Mouse (Mus musculus) embryonic fibroblast, embryonic 13.5 days (primary cell): ENCODE measurements around the gene Asxl2.

Experiments
- CTCF ChIP-seq: IDR thresholded peaks from 2 replicates; pipeline ENCODE4 v1.5.1; 2011; ENCODE audit warnings: mild to moderate bottlenecking, control low read depth, low read length, moderate library complexity, borderline replicate concordance; ENCODE audit not compliant: insufficient read depth
- POLR2A ChIP-seq: IDR thresholded peaks from 2 replicates; pipeline ENCODE4 v1.6.1; 2011; ENCODE audit warnings: low read depth, mild to moderate bottlenecking, control low read depth, low read length, moderate library complexity

GRCm38 (mm10) chr12:3453554-3453953 lies 26.9 kb downstream of the Asxl2 start:
- no peak for TF ChIP-seq POLR2A
- no peak for TF ChIP-seq CTCF
